Mouse (Mus musculus) activated CD4-positive, CD25-positive, alpha-beta regulatory T cell, adult 4 months (primary cell): ENCODE data around the gene Dnajb11. TPM values are rescaled to one million over a fixed set of nuclear protein-coding genes. Genes with fewer than 3 reads are reported as not detected.

Experiments used
- polyA plus RNA-seq, 2 experiments: library from polyadenylated mRNA; unstranded; fragments of 100-300 nt; shearing (Covaris generic); gene quantifications; one replicate each; pipeline ENCODE4 v1.2.1; 2017

Dnajb11 gene
- polyA plus RNA-seq, 2 experiments from 2014 or later = 52.9 to 66.2 TPM

Other genes with a start within 250 kb of the Dnajb11 start
- under 1 TPM; 0.46 to 0.57 TPM for gene Dgkg, start 200.6 kb upstream of the Dnajb11 start, polyA plus RNA-seq
- gene Crygs, start 46.3 kb upstream of the Dnajb11 start, polyA plus RNA-seq = not detected
- gene Tbccd1, start 176 bp upstream of the Dnajb11 start, polyA plus RNA-seq = 10 to 100 TPM; 16.5 to 18.6 TPM
- not detected for gene Ahsg, start 33.4 kb downstream of the Dnajb11 start, polyA plus RNA-seq
- gene Fetub, start 60.5 kb downstream of the Dnajb11 start, polyA plus RNA-seq = not detected
- not detected for gene Hrg, start 93.2 kb downstream of the Dnajb11 start, polyA plus RNA-seq
- not detected for gene Kng2, start 171.6 kb downstream of the Dnajb11 start, polyA plus RNA-seq
- gene Kng1, start 200.0 kb downstream of the Dnajb11 start, polyA plus RNA-seq = under 1 TPM in 1 of 2 experiments, not detected in 1; 0.20 TPM
- gene Eif4a2, start 249.6 kb downstream of the Dnajb11 start, polyA plus RNA-seq = 100 to 1,000 TPM; 399 to 481 TPM